8 mouse cellular contexts compared by ENCODE assay signal in the genomic region with DNA sequence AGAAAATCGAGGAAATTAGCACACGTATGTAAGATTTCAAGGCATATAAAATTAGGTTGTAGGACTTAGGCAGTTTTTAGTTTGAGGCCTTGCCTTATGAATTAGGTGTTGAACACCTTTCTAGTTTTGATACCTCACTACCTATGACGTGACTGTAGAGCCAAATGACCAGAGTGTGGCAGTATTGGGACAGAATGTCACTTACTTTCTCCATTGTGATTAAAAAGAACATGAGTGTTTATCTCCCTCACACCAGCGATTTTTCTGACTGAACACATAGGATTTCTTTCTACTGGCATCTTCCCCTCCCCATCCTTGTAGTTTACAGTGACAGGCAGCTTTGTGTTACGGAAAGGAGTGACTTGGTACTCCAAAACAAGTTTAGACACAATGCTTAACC. TPM values are rescaled to one million over a fixed set of nuclear protein-coding genes. Genes with fewer than 3 reads are reported as not detected.
A peak's percentile ranks its signal among the peaks of the same experiment; 100 is the strongest.
DNase-seq lines count a peak whose midpoint lies in the region; ATAC-seq and TF ChIP-seq lines count a peak whose summit lies in the region.

No protein-coding gene starts in this region.

- DNase-seq in embryonic facial prominence, embryonic 11.5 days (ENCODE audit: low spot score) = peak; percentile 66
- no peak for DNase-seq in embryonic facial prominence, embryonic 10.5 days (ENCODE audit: low spot score)
- no peak for DNase-seq in neural tube, embryonic 10.5 days (ENCODE audit: extremely low spot score, low spot score)
- no peak for DNase-seq in heart, embryonic 10.5 days (ENCODE audit: low spot score)
- peak; percentile 74 for DNase-seq in limb, embryonic 14.5 days (ENCODE audit: low spot score)
- DNase-seq in ovary, postnatal 14 days (ENCODE audit: low spot score) = no peak
- no peak for DNase-seq in urinary bladder, adult 2 months (ENCODE audit: low spot score)

- no peak overlapping the region for H3K9ac ChIP-seq in embryonic facial prominence, embryonic 11.5 days (replicated peaks; ENCODE audit: low read length)
- 0 out of 2 replicates have a peak overlapping the region, but pooled peaks have one; percentile 31 for H3K9ac ChIP-seq in neural tube, embryonic 13.5 days
- no peak overlapping the region for H3K9ac ChIP-seq in limb, embryonic 14.5 days (ENCODE audit: low read depth, low read length, severe bottlenecking)

- no peaks in the 10 kb centered on the region for H3K36me3 ChIP-seq in embryonic facial prominence, embryonic 11.5 days (replicated peaks; ENCODE audit: control insufficient read depth, insufficient read depth, low read depth, low read length)
- H3K36me3 ChIP-seq in embryonic facial prominence, embryonic 10.5 days (replicated peaks) = peaks cover 6% of the 10 kb centered on the region; the same call in 1 of the 2 replicates
- peaks cover 16% of the 10 kb centered on the region for H3K36me3 ChIP-seq in neural tube, embryonic 13.5 days
- peaks cover 8% of the 10 kb centered on the region; the same call in 1 of the 2 replicates for H3K36me3 ChIP-seq in heart, embryonic 10.5 days
- peaks cover 3% of the 10 kb centered on the region; the same call in 1 of the 2 replicates for H3K36me3 ChIP-seq in limb, embryonic 14.5 days (ENCODE audit: control insufficient read depth, insufficient read depth, low read length)

- H3K4me3 ChIP-seq in embryonic facial prominence, embryonic 11.5 days (ENCODE audit: low read depth, low read length) = no peak overlapping the region
- H3K4me3 ChIP-seq in embryonic facial prominence, embryonic 10.5 days = no peak overlapping the region
- H3K4me3 ChIP-seq in neural tube, embryonic 13.5 days = no peak overlapping the region
- peak overlapping the region; percentile 13; the same call in 1 of the 2 replicates for H3K4me3 ChIP-seq in heart, embryonic 10.5 days
- no peak overlapping the region for H3K4me3 ChIP-seq in limb, embryonic 14.5 days (replicated peaks; ENCODE audit: low read length)

- no peak overlapping the region for H3K27ac ChIP-seq in embryonic facial prominence, embryonic 11.5 days (replicated peaks; ENCODE audit: low read depth, low read length)
- H3K27ac ChIP-seq in embryonic facial prominence, embryonic 10.5 days (replicated peaks) = no peak overlapping the region
- no peak overlapping the region for H3K27ac ChIP-seq in neural tube, embryonic 13.5 days (replicated peaks)
- H3K27ac ChIP-seq in heart, embryonic 10.5 days = peak overlapping the region; percentile 4; the same call in 1 of the 2 replicates
- no peak overlapping the region for H3K27ac ChIP-seq in limb, embryonic 14.5 days (replicated peaks; ENCODE audit: low read depth, low read length)

- no peaks in the 10 kb centered on the region for H3K27me3 ChIP-seq in embryonic facial prominence, embryonic 11.5 days (ENCODE audit: control insufficient read depth, insufficient read depth, low read length)
- H3K27me3 ChIP-seq in embryonic facial prominence, embryonic 10.5 days (replicated peaks; ENCODE audit: low read depth, poor library complexity, severe bottlenecking) = no peaks in the 10 kb centered on the region
- no peaks in the 10 kb centered on the region for H3K27me3 ChIP-seq in neural tube, embryonic 13.5 days
- no peaks in the 10 kb centered on the region for H3K27me3 ChIP-seq in heart, embryonic 10.5 days (ENCODE audit: insufficient read depth, poor library complexity, severe bottlenecking)
- H3K27me3 ChIP-seq in limb, embryonic 14.5 days (ENCODE audit: control insufficient read depth, insufficient read depth, low read length) = no peaks in the 10 kb centered on the region

- no peak overlapping the region for H3K4me2 ChIP-seq in embryonic facial prominence, embryonic 11.5 days (ENCODE audit: low read depth, low read length)
- H3K4me2 ChIP-seq in neural tube, embryonic 13.5 days = no peak overlapping the region
- no peak overlapping the region for H3K4me2 ChIP-seq in limb, embryonic 14.5 days (replicated peaks; ENCODE audit: low read depth, low read length, severe bottlenecking)

- WGBS in embryonic facial prominence, embryonic 11.5 days = 49% methylated on average over 5 of the region's 5 CpGs
- WGBS in embryonic facial prominence, embryonic 10.5 days = 49% methylated on average over 5 of the region's 5 CpGs
- 49% methylated on average over 5 of the region's 5 CpGs for WGBS in neural tube, embryonic 13.5 days
- 35% methylated on average over 5 of the region's 5 CpGs for WGBS in heart, embryonic 10.5 days
- 43% methylated on average over 5 of the region's 5 CpGs for WGBS in limb, embryonic 14.5 days

- no peaks in the 10 kb centered on the region for H3K9me3 ChIP-seq in embryonic facial prominence, embryonic 11.5 days (replicated peaks; ENCODE audit: control insufficient read depth, low read length)
- no peaks in the 10 kb centered on the region for H3K9me3 ChIP-seq in embryonic facial prominence, embryonic 10.5 days
- H3K9me3 ChIP-seq in neural tube, embryonic 13.5 days = no peaks in the 10 kb centered on the region
- no peaks in the 10 kb centered on the region for H3K9me3 ChIP-seq in heart, embryonic 10.5 days
- no peaks in the 10 kb centered on the region for H3K9me3 ChIP-seq in limb, embryonic 14.5 days (ENCODE audit: control insufficient read depth, low read length)

- no peak for ATAC-seq in embryonic facial prominence, embryonic 11.5 days (replicated peaks; ENCODE audit: insufficient number of reproducible peaks, low FRiP score, low TSS enrichment, low read depth)
- no peak for ATAC-seq in neural tube, embryonic 13.5 days (ENCODE audit: low read depth)
- peak; percentile 66; the same call in 1 of the 2 replicates for ATAC-seq in limb, embryonic 14.5 days (ENCODE audit: low FRiP score, low read depth)

- no peak for TF ChIP-seq POLR2A in limb, embryonic 14.5 days (IDR thresholded peaks at IDR 0.05; ENCODE audit: borderline replicate concordance, extremely low read depth, insufficient read depth, insufficient read length)

- no peaks in the 10 kb centered on the region for H3K4me1 ChIP-seq in embryonic facial prominence, embryonic 11.5 days (ENCODE audit: control insufficient read depth, insufficient read depth, low read length)
- H3K4me1 ChIP-seq in embryonic facial prominence, embryonic 10.5 days = peaks cover 7% of the 10 kb centered on the region
- H3K4me1 ChIP-seq in neural tube, embryonic 13.5 days (replicated peaks) = peaks cover 7% of the 10 kb centered on the region
- 0 out of 2 replicates have a peak, but pooled peaks cover 4% of the 10 kb centered on the region for H3K4me1 ChIP-seq in heart, embryonic 10.5 days
- no peaks in the 10 kb centered on the region for H3K4me1 ChIP-seq in limb, embryonic 14.5 days (ENCODE audit: control insufficient read depth, insufficient read depth, low read length)

RNA-seq across cellular contexts. Expression of gene Ndfip2, which starts 55.5 kb away (rescaled TPM):
- 64.5 and 65.3 TPM in 2 replicates for polyA plus RNA-seq in embryonic facial prominence, embryonic 11.5 days (2014; fragmentation: Nextera tagmentation; extraction: Ambion mirVana)
- 42.7 and 43.2 TPM in 2 replicates for polyA plus RNA-seq in embryonic facial prominence, embryonic 10.5 days (2016; fragmentation: Nextera tagmentation; extraction: Ambion mirVana)
- polyA plus RNA-seq in neural tube, embryonic 13.5 days (2015; fragmentation: Nextera tagmentation; extraction: Ambion mirVana) = 114 and 118 TPM in 2 replicates
- polyA plus RNA-seq in heart, embryonic 10.5 days (2016; fragmentation: Nextera tagmentation; extraction: Ambion mirVana) = 53.7 and 55.1 TPM in 2 replicates
- 48.2 and 59.4 TPM in 2 replicates for polyA plus RNA-seq in limb, embryonic 14.5 days (2012; rRNA removed)
- polyA plus RNA-seq in limb, embryonic 14.5 days (2014; fragmentation: Nextera tagmentation; extraction: Ambion mirVana) = 67.2 and 68.4 TPM in 2 replicates
- polyA plus RNA-seq in urinary bladder, adult 2 months (2012; rRNA removed) = 33.3 and 46.1 TPM in 2 replicates

Comparison
In these comparisons a context has a peak if more than half of its experiments do, and no peak if none do; other contexts are left out.
1. DNase-seq: peak in embryonic facial prominence, embryonic 11.5 days (single experiment) and limb, embryonic 14.5 days (single experiment); none in embryonic facial prominence, embryonic 10.5 days (single experiment), neural tube, embryonic 10.5 days (single experiment), heart, embryonic 10.5 days (single experiment), ovary, postnatal 14 days (single experiment) and urinary bladder, adult 2 months (single experiment).